Mouse (Mus musculus) kidney, adult 11 months (tissue): Measurements from ENCODE around the gene 1700019N19Rik.
A peak's percentile ranks its signal among the peaks of the same experiment; 100 is the strongest.

Source experiments
- DNase-seq: peaks from one replicate; pipeline ENCODE4 v3.0.0; 2022

1700019N19Rik gene

GRCm38 (mm10) chr19:58805191-58805779 lies 11.0 kb upstream of the 1700019N19Rik start:
- DNase-seq, result no peak

- DNase-seq, result no peak
Measured at GRCm38 (mm10) chr19:58795114-58795669, 931 bp upstream of the 1700019N19Rik start.

- no peak for DNase-seq
Measured at GRCm38 (mm10) chr19:58789194-58789593, 5.1 kb downstream of the 1700019N19Rik start.

GRCm38 (mm10) chr19:58783938-58784337 lies 10.3 kb downstream of the 1700019N19Rik start:
- DNase-seq, result no peak

- DNase-seq, result no peak
Measured at GRCm38 (mm10) chr19:58781566-58781965, 12.7 kb downstream of the 1700019N19Rik start.

GRCm38 (mm10) chr19:58776461-58776860 lies 17.8 kb downstream of the 1700019N19Rik start:
- DNase-seq, result no peak

DNA sequence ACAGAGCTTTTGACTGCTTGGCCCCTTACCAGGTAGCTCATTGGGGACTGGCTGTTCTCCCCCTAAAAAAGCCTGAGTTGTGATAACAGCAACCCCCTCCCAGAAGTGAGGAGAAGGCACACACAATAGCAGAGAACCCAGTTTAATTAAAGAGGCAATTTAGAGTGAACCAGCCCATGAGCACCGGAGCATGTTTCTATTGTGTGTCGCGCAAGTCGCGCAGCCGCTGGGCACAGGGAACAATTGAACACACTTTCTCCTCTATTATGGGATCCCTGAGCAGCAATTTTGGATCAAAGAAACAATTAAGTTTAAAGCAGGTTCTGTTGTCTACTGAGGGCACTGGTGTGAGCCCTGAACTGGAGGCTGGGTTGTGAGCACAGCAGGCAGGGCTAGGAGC lies 26.9 kb downstream of the 1700019N19Rik start:
- DNase-seq, result no peak

GRCm38 (mm10) chr19:58762848-58763541 lies 31.3 kb downstream of the 1700019N19Rik start:
- peak; percentile 20 for DNase-seq

- no peak for DNase-seq
Measured at GRCm38 (mm10) chr19:58762316-58762715, 31.9 kb downstream of the 1700019N19Rik start.

DNA sequence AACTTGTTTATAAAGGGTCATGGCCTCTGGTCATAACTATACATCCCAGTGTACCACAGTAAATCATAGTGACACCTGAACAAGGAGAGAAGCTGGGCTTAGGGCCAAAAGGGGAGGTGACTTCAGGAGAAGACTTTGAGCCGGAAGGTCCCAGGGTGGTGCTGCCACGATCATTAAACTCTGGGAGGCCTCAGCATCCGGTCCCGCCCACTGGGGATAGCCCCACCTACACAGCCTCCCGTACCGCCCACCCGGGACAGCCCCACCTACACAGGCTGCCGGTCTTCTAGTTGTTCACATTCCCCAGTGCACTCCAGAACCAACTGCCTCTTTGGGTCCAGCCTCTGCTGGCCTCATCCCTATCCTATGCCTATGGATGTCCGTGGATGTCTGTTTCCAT lies 34.8 kb downstream of the 1700019N19Rik start, which contains the start of gene Pnliprp2:
Gene Pnliprp2, plus strand, starts transcription at position 297 of the 400 bp plus-strand sequence.
- DNase-seq, result peak; percentile 42

DNA sequence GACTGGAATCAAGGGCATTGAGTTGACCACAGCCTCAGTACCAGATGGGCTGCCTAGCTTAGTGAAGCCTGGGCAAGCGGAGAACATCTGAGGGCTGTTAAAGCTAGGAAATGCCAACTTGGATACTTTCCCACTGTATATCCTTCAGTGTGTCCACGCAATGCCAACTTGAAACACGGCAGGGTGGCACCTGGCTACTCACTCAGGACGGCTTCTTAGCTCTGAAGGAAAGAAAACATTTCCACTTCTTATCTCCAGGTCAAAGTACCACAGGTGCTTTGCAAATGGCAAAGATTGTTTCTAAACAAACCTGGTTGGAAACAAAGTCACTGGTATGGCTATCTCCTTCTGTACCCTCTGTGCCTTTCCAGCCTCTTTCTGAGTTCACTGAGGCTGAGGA lies 35.4 kb downstream of the 1700019N19Rik start:
- no peak for DNase-seq

DNA sequence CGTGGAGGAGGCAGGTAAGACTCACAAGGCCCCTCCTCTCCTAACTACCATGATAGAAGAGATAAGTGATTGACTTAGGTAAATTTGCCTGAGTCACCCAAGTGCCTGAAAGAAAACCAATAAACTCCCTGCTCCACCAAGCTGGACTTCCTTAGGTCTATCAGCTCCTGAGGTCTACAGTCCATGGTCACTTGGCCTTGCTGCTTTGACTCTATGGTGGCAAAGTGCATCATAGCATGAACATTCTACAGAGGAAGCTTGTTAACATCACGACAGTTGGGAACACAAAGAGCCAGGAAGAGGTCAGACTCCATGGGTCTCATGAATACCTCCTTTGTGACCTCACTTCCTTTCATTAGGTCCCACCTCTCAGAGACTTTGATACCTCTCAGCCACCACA lies 42.8 kb downstream of the 1700019N19Rik start:
- DNase-seq, result no peak

- no peak for DNase-seq
Measured at GRCm38 (mm10) chr19:58750822-58751221, 43.4 kb downstream of the 1700019N19Rik start.

GRCm38 (mm10) chr19:58747498-58748000 lies 46.7 kb downstream of the 1700019N19Rik start:
- no peak for DNase-seq

- DNase-seq, result no peak
Measured at GRCm38 (mm10) chr19:58743736-58744135, 50.5 kb downstream of the 1700019N19Rik start.

DNA sequence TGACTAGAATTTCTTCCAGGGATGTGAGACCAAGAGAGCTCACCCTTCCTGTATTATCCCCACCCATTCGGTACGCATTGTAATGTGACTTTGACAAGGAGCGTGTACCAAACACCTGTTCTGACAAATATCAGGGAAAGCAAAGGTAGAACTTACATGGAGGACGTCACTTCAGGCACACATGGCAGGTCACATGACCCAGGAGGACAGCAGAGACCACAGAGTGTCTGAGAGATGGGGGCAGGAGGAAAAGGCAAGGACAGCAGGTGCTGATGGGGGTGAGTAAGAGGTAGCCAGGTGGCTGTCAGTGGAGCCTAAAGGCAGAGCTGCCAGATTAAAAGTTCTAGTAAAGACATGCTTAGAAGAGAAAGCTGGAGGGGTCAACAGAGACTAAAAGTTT lies 51.5 kb downstream of the 1700019N19Rik start:
- DNase-seq, result no peak

DNA sequence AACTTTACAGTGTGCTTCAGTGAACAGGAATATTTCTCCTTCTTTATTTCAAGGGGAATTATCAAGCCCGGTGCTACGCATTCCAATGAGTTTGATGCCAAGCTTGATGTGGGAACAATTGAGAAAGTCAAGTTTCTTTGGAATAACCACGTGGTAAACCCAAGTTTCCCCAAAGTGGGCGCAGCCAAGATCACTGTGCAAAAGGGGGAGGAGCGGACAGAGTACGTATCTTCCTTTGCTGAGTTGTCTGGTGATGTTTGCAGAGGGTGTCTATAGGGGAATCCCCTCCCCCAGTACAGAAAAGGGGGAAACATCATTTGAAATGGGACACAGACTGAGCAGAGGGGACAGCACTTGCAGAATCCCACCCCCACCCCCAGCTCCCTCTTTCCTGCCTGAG lies 53.2 kb downstream of the 1700019N19Rik start:
- DNase-seq, result no peak

GRCm38 (mm10) chr19:58738111-58738510 lies 56.1 kb downstream of the 1700019N19Rik start:
- DNase-seq, result peak; percentile 6
